Mouse (Mus musculus): ENCODE results near the gene Hrg.
"Not testable (repeated sequence)": the region's sequence is repeated elsewhere in the genome, so short reads cannot be mapped to it uniquely, and the experiment has no call there.

Gene Hrg

GRCm38 (mm10) chr16:22950840-22951395 lies at the start of gene Hrg:
Gene Hrg, plus strand, starts transcription at chr16:22951072.
- no peak for DNase-seq

GRCm38 (mm10) chr16:22901326-22901725 lies 49.5 kb upstream of the Hrg start:
- no peak for DNase-seq

GRCm38 (mm10) chr16:22909290-22909689 lies 41.6 kb upstream of the Hrg start:
- DNase-seq: no peak

GRCm38 (mm10) chr16:22911986-22912385 lies 38.9 kb upstream of the Hrg start:
- no peak for DNase-seq

GRCm38 (mm10) chr16:22912886-22913285 lies 38.0 kb upstream of the Hrg start:
- no peak for DNase-seq

GRCm38 (mm10) chr16:22914276-22914675 lies 36.6 kb upstream of the Hrg start:
- DNase-seq: no peak

GRCm38 (mm10) chr16:22918034-22918433 lies 32.8 kb upstream of the Hrg start, which contains the start of gene Fetub:
Gene Fetub, plus strand, starts transcription at chr16:22918334.
- DNase-seq: no peak

- peak; percentile 54 for DNase-seq
These were observed 32.1 kb upstream of the Hrg start for GRCm38 (mm10) chr16:22918664-22919312.

- DNase-seq: peak; percentile 5
These were observed 30.7 kb upstream of the Hrg start for GRCm38 (mm10) chr16:22919971-22920854.

- DNase-seq: no peak
These were observed 29.1 kb upstream of the Hrg start for GRCm38 (mm10) chr16:22921761-22922160.

- no peak for DNase-seq
These were observed 28.4 kb upstream of the Hrg start for GRCm38 (mm10) chr16:22922433-22922832.

- no peak for DNase-seq
These were observed 21.3 kb upstream of the Hrg start for GRCm38 (mm10) chr16:22929575-22929974.

- DNase-seq: no peak
These were observed 19.3 kb upstream of the Hrg start for GRCm38 (mm10) chr16:22931431-22932200.

GRCm38 (mm10) chr16:22937631-22938030 lies 13.2 kb upstream of the Hrg start:
- no peak for DNase-seq

- DNase-seq: no peak
These were observed 12.3 kb upstream of the Hrg start for GRCm38 (mm10) chr16:22938541-22938940.

- no peak for DNase-seq
These were observed 11.7 kb upstream of the Hrg start for GRCm38 (mm10) chr16:22939120-22939695.

GRCm38 (mm10) chr16:22941825-22942476 lies 8.9 kb upstream of the Hrg start:
- not testable (repeated sequence) for DNase-seq

- no peak for DNase-seq
These were observed 3.5 kb upstream of the Hrg start for GRCm38 (mm10) chr16:22947371-22947770.

- no peak for DNase-seq
These were observed 2.2 kb downstream of the Hrg start for GRCm38 (mm10) chr16:22953069-22953468.

GRCm38 (mm10) chr16:22955397-22956084 lies 4.7 kb downstream of the Hrg start:
- peak; percentile 86 for DNase-seq

- no peak for DNase-seq
These were observed 5.2 kb downstream of the Hrg start for GRCm38 (mm10) chr16:22956085-22956439.

GRCm38 (mm10) chr16:22961073-22961472 lies 10.2 kb downstream of the Hrg start:
- no peak for DNase-seq

All from retina, postnatal 1 day (tissue).